Mouse (Mus musculus) ovary, postnatal 14 days (tissue): ENCODE measurements around the gene Ccer1.
A peak's percentile ranks its signal among the peaks of the same experiment; 100 is the strongest.
"Not testable (repeated sequence)": the region's sequence is repeated elsewhere in the genome, so short reads cannot be mapped to it uniquely, and the experiment has no call there.

ENCODE experiments used
- DNase-seq: peaks from one replicate; pipeline ENCODE4 v3.0.0; 2022; ENCODE audit warnings: low spot score

Gene Ccer1

GRCm38 (mm10) chr10:97692913-97693312 is at the start of gene Ccer1:
Ccer1 (plus strand) TSS chr10:97693059.
- DNase-seq: no peak

- DNase-seq: no peak
Observed at GRCm38 (mm10) chr10:97643768-97644167, 49.1 kb upstream of the Ccer1 start, which contains the start of gene Epyc. Epyc (plus strand) TSS chr10:97644068.

GRCm38 (mm10) chr10:97650334-97650733 is 42.5 kb upstream of the Ccer1 start:
- DNase-seq: no peak

- no peak for DNase-seq
Observed at GRCm38 (mm10) chr10:97659489-97659888, 33.4 kb upstream of the Ccer1 start.

- no peak for DNase-seq
Observed at GRCm38 (mm10) chr10:97668656-97669055, 24.2 kb upstream of the Ccer1 start.

GRCm38 (mm10) chr10:97670202-97670601 is 22.7 kb upstream of the Ccer1 start:
- no peak for DNase-seq

- no peak for DNase-seq
Observed at GRCm38 (mm10) chr10:97673239-97673638, 19.6 kb upstream of the Ccer1 start.

- DNase-seq: no peak
Observed at GRCm38 (mm10) chr10:97682981-97683380, 9.9 kb upstream of the Ccer1 start.

- no peak for DNase-seq
Observed at GRCm38 (mm10) chr10:97687198-97687597, 5.7 kb upstream of the Ccer1 start.

GRCm38 (mm10) chr10:97689425-97689824 is 3.4 kb upstream of the Ccer1 start:
- no peak for DNase-seq

GRCm38 (mm10) chr10:97693398-97694135 is 708 bp downstream of the Ccer1 start:
- no peak for DNase-seq

- DNase-seq: no peak
Observed at GRCm38 (mm10) chr10:97702321-97702720, 9.5 kb downstream of the Ccer1 start.

- DNase-seq: peak; percentile 15
Observed at GRCm38 (mm10) chr10:97704562-97704961, 11.7 kb downstream of the Ccer1 start.

GRCm38 (mm10) chr10:97712687-97713086 is 19.8 kb downstream of the Ccer1 start:
- peak; percentile 27 for DNase-seq

- no peak for DNase-seq
Observed at GRCm38 (mm10) chr10:97714584-97714983, 21.7 kb downstream of the Ccer1 start.

GRCm38 (mm10) chr10:97715289-97715906 is 22.5 kb downstream of the Ccer1 start:
- no peak for DNase-seq

GRCm38 (mm10) chr10:97717233-97717632 is 24.4 kb downstream of the Ccer1 start:
- no peak for DNase-seq

GRCm38 (mm10) chr10:97718021-97718420 is 25.2 kb downstream of the Ccer1 start:
- no peak for DNase-seq

GRCm38 (mm10) chr10:97720625-97721024 is 27.8 kb downstream of the Ccer1 start:
- no peak for DNase-seq

GRCm38 (mm10) chr10:97722709-97723108 is 29.9 kb downstream of the Ccer1 start:
- no peak for DNase-seq

GRCm38 (mm10) chr10:97725929-97726328 is 33.1 kb downstream of the Ccer1 start:
- no peak for DNase-seq

GRCm38 (mm10) chr10:97726655-97727054 is 33.8 kb downstream of the Ccer1 start, which contains the start of gene C030005K15Rik:
C030005K15Rik (minus strand) TSS chr10:97726755.
- not testable (repeated sequence) for DNase-seq
